In genomic region chr15:8374724-8375123, GRCm38 (mm10) we compare ENCODE assay signal across 18 mouse cellular contexts.
A peak's percentile ranks its signal among the peaks of the same experiment; 100 is the strongest.
DNase-seq lines count a peak whose midpoint lies in the region; ATAC-seq and TF ChIP-seq lines count a peak whose summit lies in the region.
"Had no signal": no experiment of that assay in that cellular context is flagged by ENCODE, and none has a peak within 500 bp of the region (broad histone marks: within the 10 kb centered on the region; RNA-seq: fewer than 3 reads in every experiment).

No protein-coding gene starts in this region.

- no peaks in the 10 kb centered on the region for H3K9me3 ChIP-seq in MEL (replicated peaks; ENCODE audit: insufficient read depth, low read length)
- H3K9me3 ChIP-seq in midbrain, embryonic 13.5 days: no peaks in the 10 kb centered on the region
- H3K9me3 ChIP-seq: embryonic facial prominence, embryonic 12.5 days; forebrain, embryonic 15.5 days; heart, embryonic 15.5 days had no signal

- no peak for TF ChIP-seq CTCF in MEL (IDR thresholded peaks at IDR 0.05 in 2 of 3, conservative IDR thresholded peaks at IDR 0.05 in 1 of 3; ENCODE audit: control insufficient read depth in 1 of 3, insufficient read depth in 1 of 3, low read depth in 2 of 3, low read length in 3 of 3, poor library complexity in 1 of 3, severe bottlenecking in 1 of 3)

- no peak for TF ChIP-seq POLR2A in MEL (IDR thresholded peaks at IDR 0.05; ENCODE audit: control insufficient read depth in 1 of 2, insufficient read depth in 1 of 2, low read depth in 1 of 2, low read length in 2 of 2, poor library complexity in 1 of 2)

- peaks cover 13 to 15% of the 10 kb centered on the region in 2 experiments for H3K36me3 ChIP-seq in MEL (ENCODE audit: control insufficient read depth in 1 of 2, insufficient read depth in 2 of 2, low read length in 2 of 2)
- peaks cover 11% of the 10 kb centered on the region for H3K36me3 ChIP-seq in midbrain, embryonic 13.5 days

- H3K79me2 ChIP-seq in MEL (ENCODE audit: control insufficient read depth, insufficient read depth, low read length, poor library complexity): peaks cover 7% of the 10 kb centered on the region

- H3K4me3 ChIP-seq in MEL (ENCODE audit: control insufficient read depth in 1 of 2, insufficient read depth in 1 of 2, low read depth in 2 of 2, low read length in 2 of 2): no peak overlapping the region
- no peak overlapping the region for H3K4me3 ChIP-seq in midbrain, embryonic 13.5 days (replicated peaks)
- H3K4me3 ChIP-seq: embryonic facial prominence, embryonic 12.5 days; forebrain, embryonic 15.5 days; heart, adult 2 months; heart, embryonic 15.5 days had no signal

- H3K27me3 ChIP-seq in MEL (ENCODE audit: control insufficient read depth in 1 of 2, insufficient read depth in 2 of 2, low read length in 2 of 2): no peaks in the 10 kb centered on the region
- no peaks in the 10 kb centered on the region for H3K27me3 ChIP-seq in midbrain, embryonic 13.5 days
- H3K27me3 ChIP-seq: embryonic facial prominence, embryonic 12.5 days; forebrain, embryonic 15.5 days; heart, embryonic 15.5 days had no signal

- no peak overlapping the region for H3K4me2 ChIP-seq in midbrain, embryonic 13.5 days (replicated peaks)
- H3K4me2 ChIP-seq: embryonic facial prominence, embryonic 12.5 days; forebrain, embryonic 15.5 days; heart, embryonic 11.5 days; heart, embryonic 15.5 days had no signal

- peaks cover 4 to 6% of the 10 kb centered on the region in 2 experiments; a peak in 2 of 4 replicates for H3K4me1 ChIP-seq in MEL (ENCODE audit: control insufficient read depth in 1 of 2, insufficient read depth in 2 of 2, low read length in 2 of 2)
- H3K4me1 ChIP-seq in midbrain, embryonic 13.5 days (replicated peaks): no peaks in the 10 kb centered on the region
- H3K4me1 ChIP-seq: embryonic facial prominence, embryonic 12.5 days; forebrain, embryonic 15.5 days; heart, embryonic 15.5 days had no signal

- no peak overlapping the region for H3K27ac ChIP-seq in MEL (ENCODE audit: control insufficient read depth, low read depth, low read length)
- no peak overlapping the region for H3K27ac ChIP-seq in midbrain, embryonic 13.5 days
- H3K27ac ChIP-seq: embryonic facial prominence, embryonic 12.5 days; forebrain, embryonic 15.5 days; heart, adult 2 months; heart, embryonic 15.5 days had no signal

- no peak overlapping the region for H3K9ac ChIP-seq in MEL (ENCODE audit: control insufficient read depth, low read depth, low read length, poor library complexity, severe bottlenecking)
- no peak overlapping the region for H3K9ac ChIP-seq in midbrain, embryonic 13.5 days (replicated peaks)
- H3K9ac ChIP-seq: embryonic facial prominence, embryonic 12.5 days; forebrain, embryonic 15.5 days; heart, embryonic 15.5 days had no signal

- TF ChIP-seq EP300 in MEL (IDR thresholded peaks at IDR 0.05; ENCODE audit: low read depth in 1 of 2, low read length in 2 of 2): peak in 1 of 2 experiments; percentile 4; a peak in 1 of 4 replicates

- peak; percentile 8 for DNase-seq in CD4-positive helper T cell, adult 2 months (ENCODE audit: low read depth, low spot score)
- DNase-seq in MEL (ENCODE audit: low read depth, low spot score): peak; percentile 32
- DNase-seq in lung, postnatal 4 days: no peak
- DNase-seq in cerebellum, adult 8-10 months: no peak
- DNase-seq: adrenal gland, adult 8-10 months; adrenal gland, postnatal 36 days; B cell, adult 2 months; cerebellum, adult 2 months; cerebellum, postnatal 14 days; heart, adult 2 months; heart, postnatal 14 days had no signal

- TF ChIP-seq RAD21 in MEL (IDR thresholded peaks at IDR 0.05; ENCODE audit: low read depth, low read length): no peak

- WGBS in midbrain, embryonic 13.5 days: 80% methylated on average over 3 of the region's 3 CpGs

- ATAC-seq in hematopoietic stem cell, adult 5-6 weeks (replicated peaks in 1 of 2; ENCODE audit: insufficient read depth in 1 of 2, low FRiP score in 2 of 2, low TSS enrichment in 1 of 2, low read depth in 1 of 2, poor library complexity in 2 of 2, severe bottlenecking in 2 of 2): peak; percentile 36 to 59; a peak in 3 of 4 replicates
- no peak for ATAC-seq in midbrain, embryonic 13.5 days
- ATAC-seq: forebrain, embryonic 15.5 days; hindbrain, embryonic 16.5 days had no signal

TF ChIP-seq in MEL, 35 proteins besides CTCF, POLR2A, EP300 and RAD21:
- TF ChIP-seq GATA1 (IDR thresholded peaks at IDR 0.05; ENCODE audit: low read depth, low read length) (peak; percentile 71), TAL1 (IDR thresholded peaks at IDR 0.05; ENCODE audit: low read length) (no peak)

Comparison
In these comparisons a context has a peak if more than half of its experiments do, and no peak if none do; other contexts are left out.
1. DNase-seq: peak in CD4-positive helper T cell, adult 2 months (single experiment) and MEL (single experiment); none in lung, postnatal 4 days (0 of 2) and cerebellum, adult 8-10 months (single experiment).